Mouse (Mus musculus) ES-E14 (cell line): ENCODE results near the gene Asgr1. TPM values are rescaled to one million over a fixed set of nuclear protein-coding genes. Genes with fewer than 3 reads are reported as not detected.
A peak's percentile ranks its signal among the peaks of the same experiment; 100 is the strongest.
"Not testable (repeated sequence)": the region's sequence is repeated elsewhere in the genome, so short reads cannot be mapped to it uniquely, and the experiment has no call there.

Source experiments
- DNase-seq: peaks from one replicate; pipeline ENCODE4 v3.0.0-alpha.2; 2013; ENCODE audit warnings: low read depth, low spot score
- H3K27ac ChIP-seq: 2 replicates; pipeline ENCODE4 v1.5.1; 2012; ENCODE audit warnings: low read depth, mild to moderate bottlenecking, low read length, moderate library complexity, mixed read lengths; ENCODE audit not compliant: poor library complexity, insufficient read depth, severe bottlenecking
- H3K36me3 ChIP-seq: 2 replicates; pipeline ENCODE4 v1.6.1; 2012; ENCODE audit warnings: mild to moderate bottlenecking, low read length, moderate library complexity, mixed read lengths; ENCODE audit not compliant: control insufficient read depth, poor library complexity, insufficient read depth, severe bottlenecking
- H3K4me1 ChIP-seq, 2 experiments: fragments of 150-350 bp in 1 of 2; sonication (generic) in 1 of 2; 2 replicates each; pipeline ENCODE4 v1.6.1; 2012; ENCODE audit warnings: low read length in 2 of 2, mild to moderate bottlenecking in 1 of 2, mixed read lengths in 1 of 2; ENCODE audit not compliant: control insufficient read depth in 2 of 2, insufficient read depth in 2 of 2, poor library complexity in 1 of 2
- H3K4me3 ChIP-seq, 2 experiments: fragments of 150-350 bp in 1 of 2; sonication (generic) in 1 of 2; 2 replicates each; pipeline ENCODE4 v1.5.1; 2012; ENCODE audit warnings: low read length in 2 of 2, low read depth in 1 of 2, mild to moderate bottlenecking in 1 of 2, mixed read lengths in 1 of 2; ENCODE audit not compliant: insufficient read depth in 1 of 2, poor library complexity in 1 of 2, severe bottlenecking in 1 of 2
- H3K9ac ChIP-seq: 2 replicates; pipeline ENCODE4 v1.6.1; 2012; ENCODE audit warnings: low read depth, mild to moderate bottlenecking, low read length, mixed read lengths; ENCODE audit not compliant: poor library complexity, insufficient read depth, severe bottlenecking
- H3K9me3 ChIP-seq: fragments of 150-350 bp; sonication (generic); 2 replicates; pipeline ENCODE4 v1.6.1; 2012; ENCODE audit warnings: low read depth, mild to moderate bottlenecking, low read length; ENCODE audit not compliant: control insufficient read depth, insufficient read depth
- CHD2 ChIP-seq: IDR thresholded peaks from 2 replicates; pipeline ENCODE4 v1.6.1; 2014; ENCODE audit warnings: mild to moderate bottlenecking, low read depth, low read length, inconsistent platforms
- HCFC1 ChIP-seq: IDR thresholded peaks from 2 replicates; pipeline ENCODE4 v1.6.1; 2012; ENCODE audit warnings: low read length, inconsistent platforms, borderline replicate concordance; ENCODE audit not compliant: insufficient read depth
- MAFK ChIP-seq: IDR thresholded peaks from 2 replicates; pipeline ENCODE4 v1.6.1; 2014; ENCODE audit warnings: mild to moderate bottlenecking, low read depth, low read length, inconsistent platforms; ENCODE audit not compliant: insufficient read depth
- ZC3H11A ChIP-seq: IDR thresholded peaks from 2 replicates; pipeline ENCODE4 v1.6.1; 2012; ENCODE audit warnings: low read depth, mild to moderate bottlenecking, inconsistent platforms, low read length, borderline replicate concordance
- ZNF384 ChIP-seq: IDR thresholded peaks from 2 replicates; pipeline ENCODE4 v1.6.1; 2012; ENCODE audit warnings: low read depth, low read length, inconsistent platforms
- in situ Hi-C, 2 experiments: fragments of 600-800 bp; cut with MboI; formaldehyde crosslinking; loops; one replicate each; pipeline ENCODE4 v1.15.1; 2025; ENCODE audit warnings: low sequenced_read_pairs in 2 of 2, inconsistent platforms in 1 of 2; ENCODE audit not compliant: unreplicated experiment in 2 of 2
- total RNA-seq: library from RNA; depleted of rRNA; stranded (reverse); fragments of 300-350 nt; gene quantifications from 2 replicates; pipeline ENCODE4 v1.2.3, GENCODE M21; 2012

The Asgr1 gene
- total RNA-seq, 1 experiment = 0.58 TPM

DNA sequence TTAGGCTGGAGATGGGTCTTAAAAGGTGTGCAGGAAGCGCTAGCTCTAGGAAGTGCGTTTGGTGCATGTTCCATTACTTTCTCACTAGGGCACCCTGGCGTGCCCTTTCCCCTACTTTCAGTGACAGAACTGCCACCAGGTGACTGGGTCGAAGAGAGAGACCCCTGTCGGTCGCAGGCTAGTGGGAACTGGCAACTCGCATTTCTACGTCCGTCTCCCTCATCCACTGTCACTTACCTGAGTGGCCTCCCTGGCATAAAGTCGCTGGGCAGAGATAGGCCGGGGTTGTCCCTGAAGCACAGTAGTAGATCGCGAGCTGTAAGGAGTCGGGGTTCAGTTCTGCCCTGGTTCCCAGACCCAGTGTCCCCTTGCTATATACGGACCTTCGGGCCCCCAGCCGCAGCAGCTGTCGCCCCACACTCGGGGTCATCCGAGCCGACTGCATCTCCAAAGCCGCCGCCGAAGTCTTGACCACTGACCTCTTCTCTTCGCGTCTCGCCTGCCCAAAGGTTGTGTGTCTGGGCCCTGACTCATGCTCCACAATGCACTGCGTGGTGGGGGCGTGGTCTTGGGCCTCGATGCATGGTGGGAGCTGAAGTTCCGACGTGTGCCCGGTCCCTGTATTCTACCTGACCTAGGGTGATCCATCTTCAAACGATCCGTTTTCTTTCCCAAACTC is 38.9 kb upstream of the Asgr1 start, which contains the start of gene Acadvl:
Gene Acadvl, minus strand, starts transcription at position 532 of the 679 bp plus-strand sequence.
- Histone ChIP-seq H3K9me3 (no peaks in the 10 kb centered on the region), H3K27ac (no peak within 1 kb of the TSS), H3K4me1 (peaks cover 0 to 17% of the 10 kb centered on the region in 2 experiments; a peak in 1 of 4 replicates), H3K36me3 (peaks cover 28% of the 10 kb centered on the region), H3K9ac (peak within 1 kb of the TSS; percentile 81), H3K4me3 (peak within 1 kb of the TSS; percentile 66 to 77)
- in situ Hi-C loops = no loop called here
- DNase-seq = no peak
- no peak for TF ChIP-seq CHD2
- no peak for TF ChIP-seq ZNF384
- peak; percentile 88 for TF ChIP-seq HCFC1

DNA sequence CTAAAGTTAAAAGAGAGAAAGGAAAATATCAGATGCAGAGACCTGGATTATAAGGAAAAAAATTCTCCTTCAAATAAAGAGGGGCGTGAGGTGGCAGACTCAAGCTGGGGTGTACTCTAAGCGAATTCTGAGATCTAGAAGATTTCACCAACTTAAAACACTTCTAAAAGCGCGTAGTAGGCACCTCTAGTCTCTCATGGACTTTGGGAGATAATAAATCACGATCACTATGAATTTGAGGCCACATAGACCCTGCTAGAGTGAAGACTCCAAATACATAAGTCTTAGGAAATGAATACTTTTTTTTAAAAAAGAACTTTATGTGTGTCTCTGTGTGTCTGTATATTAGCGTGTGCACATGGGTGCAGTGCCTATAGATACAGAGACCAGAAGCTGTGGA is 38.2 kb upstream of the Asgr1 start:
- Histone ChIP-seq H3K4me3 (no peak overlapping the region), H3K27ac (no peak overlapping the region), H3K9ac (no peak overlapping the region), H3K4me1 (peaks cover 0 to 20% of the 10 kb centered on the region in 2 experiments; a peak in 1 of 4 replicates), H3K36me3 (peaks cover 21% of the 10 kb centered on the region), H3K9me3 (no peaks in the 10 kb centered on the region)
- in situ Hi-C loops = no loop called here
- no peak for TF ChIP-seq ZC3H11A
- TF ChIP-seq ZNF384 = no peak
- TF ChIP-seq CHD2 = no peak
- no peak for TF ChIP-seq MAFK
- no peak for TF ChIP-seq HCFC1
- no peak for DNase-seq

DNA sequence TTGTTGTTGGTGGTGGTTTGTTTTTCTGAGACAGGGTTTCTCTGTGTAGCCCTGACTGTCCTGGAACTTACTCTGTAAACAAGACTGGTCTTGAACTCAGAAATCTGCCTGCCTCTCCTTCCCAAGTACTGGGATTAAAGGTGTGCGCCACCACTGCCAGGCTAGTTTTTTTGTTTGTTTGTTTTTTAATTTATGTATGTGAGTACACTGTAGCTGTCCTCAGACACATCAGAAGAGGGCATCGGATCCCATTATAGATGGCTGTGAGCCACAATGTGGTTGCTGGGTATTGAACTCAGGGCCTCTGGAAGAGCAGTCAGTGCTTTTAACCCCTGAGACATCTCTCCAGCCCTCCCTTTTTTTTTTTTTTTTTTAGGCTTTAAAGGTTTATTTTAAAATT is 37.7 kb upstream of the Asgr1 start:
- peaks cover 0 to 20% of the 10 kb centered on the region in 2 experiments; a peak in 1 of 4 replicates for H3K4me1 ChIP-seq
- in situ Hi-C loops, H3K9ac ChIP-seq, DNase-seq, H3K4me3 ChIP-seq, H3K27ac ChIP-seq, H3K9me3 ChIP-seq: not testable (repeated sequence)
- peaks cover 16% of the 10 kb centered on the region for H3K36me3 ChIP-seq

DNA sequence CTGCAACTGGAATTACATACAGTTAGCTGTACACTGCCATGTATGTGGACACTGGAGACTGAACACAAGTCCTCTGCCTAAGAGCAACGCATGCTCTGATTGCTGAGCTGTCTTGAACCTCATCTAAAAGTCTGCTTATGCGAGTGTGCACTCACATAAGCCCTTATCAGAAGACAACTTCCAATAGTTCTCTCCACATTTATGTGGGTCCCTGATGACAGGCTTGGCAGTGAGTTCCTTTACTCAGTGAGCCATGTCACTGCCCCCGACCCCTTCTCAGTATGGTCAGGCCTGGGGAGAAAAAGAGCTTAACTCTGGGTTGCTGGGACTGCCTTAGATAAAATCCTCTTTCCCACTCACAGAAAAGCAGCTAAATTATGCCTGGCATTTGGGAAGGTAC is 37.2 kb upstream of the Asgr1 start, which contains the start of gene Dlg4:
Gene Dlg4, plus strand, starts transcription at position 274 of the 400 bp plus-strand sequence.
- Histone ChIP-seq H3K36me3 (peaks cover 11% of the 10 kb centered on the region), H3K9ac (no peak within 1 kb of the TSS), H3K27ac (no peak within 1 kb of the TSS), H3K9me3 (no peaks in the 10 kb centered on the region), H3K4me1 (peaks cover 0 to 20% of the 10 kb centered on the region in 2 experiments; a peak in 1 of 4 replicates), H3K4me3 (no peak within 1 kb of the TSS)
- DNase-seq = no peak
- TF ChIP-seq ZC3H11A (no peak), MAFK (no peak), ZNF384 (no peak), HCFC1 (no peak), CHD2 (no peak)
- in situ Hi-C loops = no loop called here

DNA sequence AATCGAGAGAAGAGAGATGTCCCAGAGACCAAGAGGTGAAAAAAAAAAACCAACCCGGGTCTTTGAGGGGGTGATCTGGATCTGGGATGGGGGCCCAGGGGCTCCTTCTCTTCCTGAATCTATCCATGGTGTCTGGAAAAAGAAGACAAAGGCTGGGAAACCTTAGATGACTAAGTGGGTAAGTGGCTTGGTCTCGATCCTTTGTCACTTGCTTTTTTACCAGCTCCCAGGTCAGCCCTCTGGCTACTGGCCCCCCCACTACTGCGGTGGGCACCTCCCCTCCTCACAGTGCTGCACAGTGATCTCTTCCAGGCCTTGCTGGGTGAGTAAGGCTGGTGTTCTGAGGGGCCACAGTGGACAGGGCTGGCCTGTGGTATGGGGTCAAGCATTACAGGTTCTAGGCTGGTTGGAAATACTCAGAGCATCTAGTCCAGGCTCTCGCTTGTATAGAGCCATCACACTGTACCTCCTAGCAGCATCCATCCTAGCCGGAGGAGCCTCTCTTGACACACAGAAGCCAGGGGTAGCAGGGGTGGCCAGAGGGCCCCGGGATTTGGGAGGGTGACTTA is 36.6 kb upstream of the Asgr1 start:
- Histone ChIP-seq H3K9ac (no peak overlapping the region), H3K4me3 (no peak overlapping the region), H3K4me1 (peaks cover 0 to 20% of the 10 kb centered on the region in 2 experiments; a peak in 1 of 4 replicates), H3K9me3 (no peaks in the 10 kb centered on the region), H3K27ac (no peak overlapping the region), H3K36me3 (peaks cover 5% of the 10 kb centered on the region)
- TF ChIP-seq MAFK = no peak
- TF ChIP-seq HCFC1 = no peak
- TF ChIP-seq ZNF384 = no peak
- TF ChIP-seq ZC3H11A = no peak
- no peak for TF ChIP-seq CHD2
- in situ Hi-C loops = no loop called here
- DNase-seq = no peak
